Mouse (Mus musculus): Measurements from ENCODE around the gene Mrs2. TPM values are rescaled to one million over a fixed set of nuclear protein-coding genes. Genes with fewer than 3 reads are reported as not detected.

The Mrs2 gene
- total and polyA plus RNA-seq, 2 experiments from 2014 or later = 13.0 to 41.8 TPM

DNA sequence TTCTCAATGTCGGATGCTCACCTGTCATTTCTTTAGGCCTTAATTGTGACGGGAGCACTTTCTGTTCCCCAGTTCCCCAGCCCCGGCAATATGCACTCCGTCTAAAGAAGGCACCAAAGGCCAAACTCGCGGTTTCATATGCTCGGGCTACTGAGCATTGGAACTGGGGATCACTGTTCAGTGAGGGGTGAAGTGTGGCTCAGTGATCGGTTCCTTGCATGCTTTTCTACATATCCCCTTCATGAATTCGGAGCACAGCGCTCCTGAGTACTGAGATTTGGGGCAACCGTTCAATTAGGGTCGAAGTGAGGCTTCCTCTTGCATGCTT is 82.4 kb downstream of the Mrs2 start:
- Histone ChIP-seq H3K27ac (ENCODE audit: low read depth, low read length) (peak overlapping the region; percentile 79), H3K4me3 (ENCODE audit: low read depth, low read length) (peak overlapping the region; percentile 50), H3K36me3 (ENCODE audit: insufficient read depth, low read length) (no peaks in the 10 kb centered on the region), H3K4me2 (ENCODE audit: low read depth, low read length, poor library complexity, severe bottlenecking) (peak overlapping the region; percentile 48), H3K9me3 (ENCODE audit: low read length) (no peaks in the 10 kb centered on the region), H3K9ac (replicated peaks; ENCODE audit: low read length, poor library complexity, severe bottlenecking) (peak overlapping the region; percentile 77), H3K4me1 (ENCODE audit: insufficient read depth, low read length) (peaks cover 15% of the 10 kb centered on the region; the same call in 1 of the 2 replicates), H3K27me3 (ENCODE audit: insufficient read depth, low read length) (no peaks in the 10 kb centered on the region)
- 14% methylated on average over 12 of the region's 12 CpGs for WGBS
- no peak for DNase-seq (ENCODE audit: low spot score)
- ATAC-seq (ENCODE audit: low FRiP score) = peak; percentile 35; the same call in 1 of the 2 replicates
- no peak for TF ChIP-seq CTCF (IDR thresholded peaks at IDR 0.05)

Other genes with a start within 250 kb of the Mrs2 start
- gene BC005537, start 218.7 kb downstream of the Mrs2 start, total RNA-seq (2014; rRNA removed) = 52.2 and 61.8 TPM in 2 replicates
- gene BC005537, start 218.7 kb downstream of the Mrs2 start, polyA plus RNA-seq (2015; fragmentation: Nextera tagmentation; extraction: Ambion mirVana) = 16.3 and 18.2 TPM in 2 replicates
- gene Acot13, start 188.8 kb downstream of the Mrs2 start, total RNA-seq (2014; rRNA removed) = 15.1 and 25.4 TPM in 2 replicates
- 60.2 and 67.1 TPM in 2 replicates for gene Acot13, start 188.8 kb downstream of the Mrs2 start, polyA plus RNA-seq (2015; fragmentation: Nextera tagmentation; extraction: Ambion mirVana)
- gene Tdp2, start 188.7 kb downstream of the Mrs2 start, total RNA-seq (2014; rRNA removed) = 26.6 and 27.0 TPM in 2 replicates
- 25.5 and 28.5 TPM in 2 replicates for gene Tdp2, start 188.7 kb downstream of the Mrs2 start, polyA plus RNA-seq (2015; fragmentation: Nextera tagmentation; extraction: Ambion mirVana)
- gene D130043K22Rik, start 175.2 kb downstream of the Mrs2 start, total RNA-seq (2014; rRNA removed) = 13.5 and 13.8 TPM in 2 replicates
- 7.7 and 9.4 TPM in 2 replicates for gene D130043K22Rik, start 175.2 kb downstream of the Mrs2 start, polyA plus RNA-seq (2015; fragmentation: Nextera tagmentation; extraction: Ambion mirVana)
- 45.8 and 53.8 TPM in 2 replicates for gene Aldh5a1, start 82.7 kb downstream of the Mrs2 start, total RNA-seq (2014; rRNA removed)
- 14.6 and 15.4 TPM in 2 replicates for gene Aldh5a1, start 82.7 kb downstream of the Mrs2 start, polyA plus RNA-seq (2015; fragmentation: Nextera tagmentation; extraction: Ambion mirVana)
- gene Gpld1, start 77.2 kb downstream of the Mrs2 start, total RNA-seq (2014; rRNA removed) = 5.5 and 6.3 TPM in 2 replicates
- 2.6 and 3.8 TPM in 2 replicates for gene Gpld1, start 77.2 kb downstream of the Mrs2 start, polyA plus RNA-seq (2015; fragmentation: Nextera tagmentation; extraction: Ambion mirVana)
- 1.5 and 3.8 TPM in 2 replicates for gene Dcdc2a, start 35.6 kb upstream of the Mrs2 start, total RNA-seq (2014; rRNA removed)
- gene Dcdc2a, start 35.6 kb upstream of the Mrs2 start, polyA plus RNA-seq (2015; fragmentation: Nextera tagmentation; extraction: Ambion mirVana) = 6.3 and 8.0 TPM in 2 replicates